Mouse (Mus musculus) stomach, postnatal 0 days (tissue): ENCODE measurements at regions not wholly inside any gene's neighbourhood (a gene's known extent, or its start where the extent isn't known, plus 50 kb on each side); places are given as distances from the start of the nearest gene placed in this dataset.

ENCODE experiments used
- ATAC-seq: fragments of 200-750 bp; cut with Nextera tagmentation; 2 replicates; pipeline ENCODE4 v1.8.0; 2017; ENCODE audit not compliant: low FRiP score, low TSS enrichment
- DNase-seq: peaks from one replicate; pipeline ENCODE4 v3.0.0-alpha.2; 2016; ENCODE audit warnings: low spot score
- H3K27ac ChIP-seq: fragments of 300-500 bp; sonication (generic); replicated peaks from 2 replicates; pipeline ENCODE4 v1.5.1; 2014; ENCODE audit warnings: mild to moderate bottlenecking, control low read depth
- H3K27me3 ChIP-seq: fragments of 300-500 bp; sonication (generic); 2 replicates; pipeline ENCODE4 v1.6.1; 2014; ENCODE audit warnings: low read length; ENCODE audit not compliant: control insufficient read depth, insufficient read depth
- H3K36me3 ChIP-seq: fragments of 300-500 bp; sonication (generic); 2 replicates; pipeline ENCODE4 v1.6.1; 2014; ENCODE audit warnings: low read length, mixed read lengths; ENCODE audit not compliant: control insufficient read depth, insufficient read depth
- H3K4me1 ChIP-seq: fragments of 300-500 bp; sonication (generic); replicated peaks from 2 replicates; pipeline ENCODE4 v1.6.1; 2014; ENCODE audit warnings: antibody characterized with exemption; ENCODE audit not compliant: control insufficient read depth, insufficient read depth
- H3K4me2 ChIP-seq: fragments of 300-500 bp; sonication (generic); replicated peaks from 2 replicates; pipeline ENCODE4 v1.6.1; 2014; ENCODE audit warnings: low read depth, mild to moderate bottlenecking, control low read depth, moderate library complexity
- H3K4me3 ChIP-seq: fragments of 300-500 bp; sonication (generic); 2 replicates; pipeline ENCODE4 v1.5.1; 2014; ENCODE audit warnings: low read depth, low read length, control low read depth
- H3K9ac ChIP-seq: fragments of 300-500 bp; sonication (generic); 2 replicates; pipeline ENCODE4 v1.6.1; 2014; ENCODE audit warnings: mild to moderate bottlenecking, low read length, control low read depth, mixed read lengths
- H3K9me3 ChIP-seq: fragments of 300-500 bp; sonication (generic); 2 replicates; pipeline ENCODE4 v1.6.1; 2016; ENCODE audit warnings: low read length; ENCODE audit not compliant: control insufficient read depth
- CTCF ChIP-seq: IDR thresholded peaks from 2 replicates; pipeline ENCODE4 v1.5.1; 2016; ENCODE audit warnings: antibody characterized with exemption, low read depth, mild to moderate bottlenecking, moderate library complexity
- EP300 ChIP-seq: optimal IDR thresholded peaks from 2 replicates; pipeline ENCODE3; 2016; ENCODE audit warnings: antibody characterized with exemption
- WGBS: fragments of 180-500 bp; shearing (Covaris S2); extraction: QIAGEN DNeasy Blood & Tissue Kit; methylation state at CpG from one replicate; pipeline ENCODE4 v1.1.7; 2014; 5-methylcytosine and 5-hydroxymethylcytosine counted together

DNA sequence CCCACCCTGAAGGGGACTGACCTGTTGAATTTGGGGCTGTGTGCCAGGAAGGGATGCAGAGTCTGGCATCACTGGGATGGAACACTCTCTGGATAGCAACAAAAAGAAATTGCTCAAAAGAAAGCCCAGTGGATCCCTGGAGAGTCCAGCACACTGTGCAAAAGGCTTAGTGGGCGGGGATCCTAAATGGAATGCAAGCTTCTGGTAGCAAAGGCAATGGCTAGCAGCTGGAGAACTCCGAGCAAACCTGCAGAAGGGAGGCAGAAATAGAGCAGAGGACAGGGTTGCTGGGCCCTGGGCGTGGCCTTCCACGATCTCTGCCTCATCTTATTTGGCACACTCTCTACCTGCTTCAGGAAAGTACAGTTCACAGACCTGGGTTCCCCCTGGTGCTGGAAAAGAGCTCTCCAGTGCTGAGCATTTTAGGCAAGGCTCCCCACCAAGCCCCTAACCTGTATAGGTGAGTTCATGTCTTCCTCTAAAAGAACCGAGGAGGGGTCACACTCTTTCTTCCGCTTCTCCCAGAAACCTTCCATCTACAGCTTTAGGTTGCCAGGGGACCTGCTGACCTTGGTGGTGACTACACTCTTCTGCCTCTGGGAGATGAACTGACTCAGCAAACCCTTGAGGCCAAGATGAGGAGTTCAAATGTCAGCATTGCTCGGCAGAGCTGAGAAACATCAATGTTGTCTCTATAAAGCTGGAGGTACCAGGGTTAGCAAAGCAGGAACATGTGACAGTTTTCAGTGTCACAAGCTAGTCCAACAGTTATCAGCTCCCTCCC lies 112.6 kb upstream of the Slc44a1 start:
- Histone ChIP-seq H3K9ac (no peak overlapping the region), H3K4me3 (no peak overlapping the region), H3K9me3 (no peaks in the 10 kb centered on the region), H3K36me3 (no peaks in the 10 kb centered on the region), H3K27ac (no peak overlapping the region), H3K4me1 (no peaks in the 10 kb centered on the region), H3K27me3 (no peaks in the 10 kb centered on the region), H3K4me2 (no peak overlapping the region)
- TF ChIP-seq EP300 (no peak), CTCF (no peak)
- 49% methylated on average over 7 of the region's 7 CpGs for WGBS
- peak; percentile 24; the same call in 1 of the 2 replicates for ATAC-seq
- DNase-seq: peak; percentile 17

DNA sequence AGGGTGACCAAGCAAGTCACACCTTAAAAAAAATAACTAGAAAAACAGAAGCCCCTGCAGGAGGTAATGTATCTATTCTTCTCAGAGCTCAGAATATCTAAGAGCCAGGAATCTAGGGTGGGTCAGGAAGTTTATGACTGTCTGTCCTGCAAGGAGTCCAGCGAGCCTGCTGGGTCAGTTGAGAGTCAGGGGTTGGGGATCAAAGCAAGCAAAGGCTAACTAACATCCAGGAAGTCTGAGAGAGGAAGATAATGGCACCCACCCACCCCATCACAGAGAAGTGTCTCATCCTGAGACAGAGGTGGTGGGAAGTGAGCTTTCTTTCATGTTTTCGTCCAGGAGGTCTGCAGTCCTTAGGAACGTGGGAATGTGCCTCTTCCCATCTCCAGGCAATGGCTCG lies 116.4 kb upstream of the Slc44a1 start:
- H3K9me3 ChIP-seq: no peaks in the 10 kb centered on the region
- no peak for TF ChIP-seq EP300
- TF ChIP-seq CTCF: no peak
- WGBS: 74% methylated on average over 4 of the region's 4 CpGs
- ATAC-seq: no peak
- DNase-seq: no peak
- H3K27me3 ChIP-seq: no peaks in the 10 kb centered on the region
- H3K27ac ChIP-seq: no peak overlapping the region
- H3K36me3 ChIP-seq: no peaks in the 10 kb centered on the region
- H3K4me3 ChIP-seq: no peak overlapping the region
- no peaks in the 10 kb centered on the region for H3K4me1 ChIP-seq
- no peak overlapping the region for H3K4me2 ChIP-seq
- no peak overlapping the region for H3K9ac ChIP-seq

DNA sequence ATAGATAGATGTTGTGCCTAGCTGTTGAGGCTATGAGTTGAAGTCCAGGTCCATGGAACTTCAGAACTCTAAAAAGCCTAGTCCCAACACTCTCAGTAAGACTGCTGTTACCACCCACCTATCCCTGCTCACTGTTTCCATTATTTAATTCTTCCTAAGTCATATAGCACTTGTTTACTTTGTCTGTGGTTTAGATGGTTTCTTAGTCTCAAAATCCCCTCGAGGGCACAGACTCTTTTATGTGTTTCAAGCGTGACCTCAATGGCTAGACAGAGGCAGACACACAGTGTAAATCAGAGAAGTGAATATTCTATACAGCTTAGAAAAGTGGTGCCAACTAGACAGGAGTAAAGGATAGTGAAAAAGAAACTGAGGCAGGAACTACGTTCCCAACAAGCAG lies 117.0 kb upstream of the Slc44a1 start:
- H3K36me3 ChIP-seq: no peaks in the 10 kb centered on the region
- no peak overlapping the region for H3K9ac ChIP-seq
- H3K4me3 ChIP-seq: no peak overlapping the region
- H3K4me2 ChIP-seq: no peak overlapping the region
- DNase-seq (no peak), ATAC-seq (no peak)
- no peaks in the 10 kb centered on the region for H3K9me3 ChIP-seq
- no peak for TF ChIP-seq CTCF
- H3K4me1 ChIP-seq: no peaks in the 10 kb centered on the region
- H3K27ac ChIP-seq: no peak overlapping the region
- H3K27me3 ChIP-seq: no peaks in the 10 kb centered on the region
- WGBS: 57% methylated on average over 3 of the region's 3 CpGs

DNA sequence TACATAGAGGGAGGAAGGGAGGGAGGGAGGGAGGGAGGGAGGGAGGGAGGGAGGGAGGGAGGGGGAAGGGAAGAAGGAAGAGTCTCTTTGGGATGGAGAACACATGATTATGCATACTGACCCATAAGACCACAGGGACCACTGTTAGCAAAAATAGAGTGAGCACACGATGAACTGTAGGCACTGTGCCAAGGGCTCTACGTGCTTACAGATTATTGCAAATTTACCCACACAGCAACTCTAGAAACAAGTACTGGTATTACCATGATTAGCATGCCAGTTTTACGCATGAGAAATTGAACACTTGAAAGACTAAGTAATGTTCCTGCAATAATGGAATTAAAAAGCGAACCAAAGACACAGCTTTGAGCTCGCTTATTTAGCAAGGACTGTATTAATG lies 117.7 kb upstream of the Slc44a1 start:
- H3K9me3 ChIP-seq: no peaks in the 10 kb centered on the region
- TF ChIP-seq CTCF (no peak), EP300 (no peak)
- H3K36me3 ChIP-seq: no peaks in the 10 kb centered on the region
- no peak overlapping the region for H3K9ac ChIP-seq
- no peak overlapping the region for H3K4me2 ChIP-seq
- H3K4me3 ChIP-seq: no peak overlapping the region
- no peak for ATAC-seq
- no peaks in the 10 kb centered on the region for H3K4me1 ChIP-seq
- 83% methylated on average over 5 of the region's 5 CpGs for WGBS
- no peaks in the 10 kb centered on the region for H3K27me3 ChIP-seq
- DNase-seq: no peak
- no peak overlapping the region for H3K27ac ChIP-seq

DNA sequence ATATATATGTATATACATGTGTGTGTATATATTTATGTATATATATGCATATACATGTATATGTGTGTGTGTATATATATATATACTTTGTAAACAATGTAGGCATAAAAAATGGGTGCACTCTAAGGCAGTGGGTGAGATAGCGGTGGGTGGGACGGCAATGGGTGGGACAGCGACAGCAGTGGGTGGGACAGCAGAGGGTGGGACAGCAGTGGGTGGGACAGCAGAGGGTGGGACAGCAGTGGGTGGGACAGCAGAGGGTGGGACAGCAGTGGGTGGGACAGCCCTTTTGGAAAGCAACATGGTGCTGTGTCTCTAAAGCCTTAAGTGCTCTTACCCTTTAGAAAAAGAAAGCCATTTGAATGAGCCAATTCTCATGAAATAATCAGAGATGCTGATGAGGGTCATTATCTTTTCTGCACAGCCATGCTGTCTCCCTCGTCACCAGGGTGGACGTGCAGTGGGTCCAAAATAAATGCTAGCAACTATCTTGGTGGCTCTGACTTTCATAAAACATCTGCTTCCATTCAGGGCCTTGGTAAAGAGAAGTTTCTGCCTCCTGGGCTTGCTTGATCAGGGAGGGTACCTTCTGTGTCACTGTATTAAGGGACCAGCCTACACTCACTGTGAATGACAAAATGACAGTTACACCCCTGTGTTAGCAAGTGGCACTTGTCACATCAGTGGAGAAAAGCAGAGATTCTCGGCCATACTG lies 119.3 kb upstream of the Slc44a1 start:
- Histone ChIP-seq H3K4me1 (peaks cover 1% of the 10 kb centered on the region; the same call in 1 of the 2 replicates), H3K4me2 (no peak overlapping the region), H3K4me3 (no peak overlapping the region), H3K9ac (no peak overlapping the region), H3K9me3 (no peaks in the 10 kb centered on the region), H3K36me3 (no peaks in the 10 kb centered on the region), H3K27ac (no peak overlapping the region), H3K27me3 (no peaks in the 10 kb centered on the region)
- WGBS: 85% methylated on average over 6 of the region's 6 CpGs
- DNase-seq (no peak), ATAC-seq (no peak)
- no peak for TF ChIP-seq EP300
- no peak for TF ChIP-seq CTCF

DNA sequence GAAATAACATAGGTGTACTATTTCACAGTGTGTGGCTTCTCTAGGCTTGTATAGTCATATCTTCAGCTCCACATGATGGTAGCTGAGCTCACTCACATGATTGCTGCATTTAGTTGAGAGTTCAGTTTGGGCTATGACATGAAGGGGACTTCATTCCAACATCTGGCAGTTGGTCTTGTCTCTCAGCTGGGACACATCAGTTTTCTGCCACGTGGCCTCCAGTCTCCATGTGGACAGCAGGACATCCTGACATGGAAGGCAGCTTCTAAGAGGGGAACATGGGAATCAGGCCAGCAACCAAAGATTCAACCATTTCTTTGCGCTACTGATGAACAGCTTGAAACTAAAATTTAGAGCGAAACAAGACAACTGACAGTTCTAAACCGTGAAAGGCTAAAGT lies 121.2 kb upstream of the Slc44a1 start:
- H3K4me2 ChIP-seq: no peak overlapping the region
- H3K9me3 ChIP-seq: no peaks in the 10 kb centered on the region
- TF ChIP-seq EP300 (no peak), CTCF (no peak)
- H3K9ac ChIP-seq: no peak overlapping the region
- H3K4me1 ChIP-seq: peaks cover 4% of the 10 kb centered on the region; the same call in 1 of the 2 replicates
- H3K36me3 ChIP-seq: no peaks in the 10 kb centered on the region
- DNase-seq (no peak), ATAC-seq (no peak)
- H3K4me3 ChIP-seq: no peak overlapping the region
- WGBS: 71% methylated on average over 4 of the region's 4 CpGs
- no peaks in the 10 kb centered on the region for H3K27me3 ChIP-seq
- H3K27ac ChIP-seq: no peak overlapping the region
